Mouse (Mus musculus): ENCODE data around the gene Lhfpl5. TPM values are rescaled to one million over a fixed set of nuclear protein-coding genes. Genes with fewer than 3 reads are reported as not detected.

Lhfpl5 gene
- total and polyA plus RNA-seq, 2 experiments from 2014 or later: 21.0 to 28.6 TPM

DNA sequence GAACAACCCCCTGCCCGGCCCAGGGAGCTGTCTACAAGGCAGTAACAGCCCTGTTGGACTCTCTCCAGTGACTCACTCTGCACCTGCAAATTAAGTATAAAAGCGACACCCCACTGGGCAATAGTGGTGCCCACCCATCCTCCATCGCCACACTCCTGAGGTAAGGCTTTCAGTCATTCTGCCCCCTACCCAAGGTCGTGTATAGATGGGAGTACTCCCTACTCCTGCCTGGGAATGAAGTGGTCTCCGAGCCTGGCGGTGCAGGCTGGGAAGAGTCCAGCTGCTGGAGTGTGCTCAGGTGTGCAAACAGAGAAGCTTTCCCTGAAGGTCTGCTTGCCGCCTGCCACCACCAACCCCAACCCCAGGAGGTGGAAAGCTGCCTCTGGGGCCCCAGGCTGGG, 13.8 kb upstream of the Lhfpl5 start:
- TF ChIP-seq CTCF (IDR thresholded peaks at IDR 0.05): no peak
- Histone ChIP-seq H3K27me3 (ENCODE audit: insufficient read depth, low read length) (no peaks in the 10 kb centered on the region), H3K9me3 (ENCODE audit: low read length) (no peaks in the 10 kb centered on the region), H3K27ac (ENCODE audit: low read depth, low read length) (no peak overlapping the region), H3K9ac (replicated peaks; ENCODE audit: low read length, poor library complexity, severe bottlenecking) (no peak overlapping the region), H3K4me3 (ENCODE audit: low read depth, low read length) (no peak overlapping the region), H3K4me1 (ENCODE audit: insufficient read depth, low read length) (no peaks in the 10 kb centered on the region), H3K36me3 (ENCODE audit: insufficient read depth, low read length) (no peaks in the 10 kb centered on the region), H3K4me2 (ENCODE audit: low read depth, low read length, poor library complexity, severe bottlenecking) (no peak overlapping the region)
- WGBS: 61% methylated on average over 7 of the region's 7 CpGs
- DNase-seq (ENCODE audit: low spot score) (no peak), ATAC-seq (ENCODE audit: low FRiP score) (no peak)

DNA sequence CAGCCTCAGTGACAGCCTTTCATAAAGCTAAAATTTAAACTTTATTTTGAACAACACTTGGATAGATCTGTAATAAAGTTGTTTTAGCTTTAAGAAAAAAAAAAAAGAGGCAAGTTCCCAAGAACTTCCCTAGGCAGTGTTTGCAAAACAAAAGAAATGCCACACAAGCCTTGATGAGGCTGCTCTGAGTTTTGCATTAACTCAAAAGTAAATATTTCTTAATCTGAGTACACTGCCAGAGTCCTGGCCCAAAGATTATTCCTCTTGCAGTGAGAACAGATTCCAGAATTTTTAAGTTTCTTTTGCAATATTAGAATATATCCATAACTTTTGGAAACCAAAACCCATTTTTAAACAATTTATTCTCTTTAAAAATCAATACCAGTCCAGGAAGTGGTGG, 10.3 kb upstream of the Lhfpl5 start:
- no peak for TF ChIP-seq CTCF (IDR thresholded peaks at IDR 0.05)
- Histone ChIP-seq H3K4me2 (ENCODE audit: low read depth, low read length, poor library complexity, severe bottlenecking) (no peak overlapping the region), H3K4me1 (ENCODE audit: insufficient read depth, low read length) (no peaks in the 10 kb centered on the region), H3K9me3 (ENCODE audit: low read length) (no peaks in the 10 kb centered on the region), H3K27ac (ENCODE audit: low read depth, low read length) (no peak overlapping the region), H3K27me3 (ENCODE audit: insufficient read depth, low read length) (no peaks in the 10 kb centered on the region), H3K4me3 (ENCODE audit: low read depth, low read length) (no peak overlapping the region), H3K36me3 (ENCODE audit: insufficient read depth, low read length) (no peaks in the 10 kb centered on the region), H3K9ac (replicated peaks; ENCODE audit: low read length, poor library complexity, severe bottlenecking) (no peak overlapping the region)
- ATAC-seq (ENCODE audit: low FRiP score) (no peak), DNase-seq (ENCODE audit: low spot score) (no peak)

DNA sequence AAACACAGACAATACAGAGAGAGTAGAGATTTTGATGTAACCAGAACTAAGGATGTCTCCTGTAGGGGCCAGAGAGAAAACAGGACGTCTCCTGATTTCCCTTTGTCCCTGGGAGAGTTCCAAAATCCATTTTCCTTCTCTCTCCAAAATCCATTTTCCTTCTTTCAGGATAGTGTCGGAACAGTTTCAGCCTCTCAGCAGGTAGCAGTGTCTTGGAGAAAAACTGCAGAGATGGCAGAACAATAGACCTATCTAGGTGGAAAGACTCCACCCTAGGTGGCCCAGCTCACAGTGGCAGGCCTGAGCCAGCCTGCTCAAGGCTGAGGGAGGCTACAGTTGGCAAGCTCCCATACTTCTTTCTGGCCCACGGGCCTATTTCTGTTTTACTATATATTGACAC, 7.9 kb upstream of the Lhfpl5 start:
- ATAC-seq (ENCODE audit: low FRiP score): no peak
- H3K9ac ChIP-seq (replicated peaks; ENCODE audit: low read length, poor library complexity, severe bottlenecking): no peak overlapping the region
- TF ChIP-seq CTCF (IDR thresholded peaks at IDR 0.05): no peak
- WGBS: 17% methylated on average over 3 of the region's 3 CpGs
- no peak overlapping the region for H3K4me2 ChIP-seq (ENCODE audit: low read depth, low read length, poor library complexity, severe bottlenecking)
- H3K27me3 ChIP-seq (ENCODE audit: insufficient read depth, low read length): no peaks in the 10 kb centered on the region
- H3K27ac ChIP-seq (ENCODE audit: low read depth, low read length): no peak overlapping the region
- no peaks in the 10 kb centered on the region for H3K36me3 ChIP-seq (ENCODE audit: insufficient read depth, low read length)
- H3K4me3 ChIP-seq (ENCODE audit: low read depth, low read length): no peak overlapping the region
- H3K4me1 ChIP-seq (ENCODE audit: insufficient read depth, low read length): no peaks in the 10 kb centered on the region
- no peak for DNase-seq (ENCODE audit: low spot score)
- H3K9me3 ChIP-seq (ENCODE audit: low read length): no peaks in the 10 kb centered on the region

DNA sequence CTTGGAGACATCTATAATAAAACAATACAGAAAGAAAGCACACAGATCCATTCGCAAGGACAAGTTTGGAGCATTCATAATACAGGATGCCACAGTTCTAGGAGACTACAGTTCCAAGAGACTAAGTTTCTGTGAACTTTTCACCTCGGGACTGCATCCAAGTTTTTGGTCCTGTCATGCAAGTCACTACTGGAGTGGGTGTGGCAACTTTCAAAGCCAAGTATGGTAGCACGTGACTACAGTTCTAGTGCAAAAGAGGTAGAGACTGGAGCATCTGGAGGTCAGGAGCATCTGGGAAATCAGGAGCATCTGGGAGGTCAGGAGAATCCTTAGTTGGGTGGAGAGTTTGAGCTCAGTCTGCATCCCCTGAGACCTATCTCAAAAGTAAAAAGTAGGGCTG, 3.6 kb upstream of the Lhfpl5 start:
- H3K9me3 ChIP-seq (ENCODE audit: low read length): no peaks in the 10 kb centered on the region
- no peak for TF ChIP-seq CTCF (IDR thresholded peaks at IDR 0.05)
- no peaks in the 10 kb centered on the region for H3K36me3 ChIP-seq (ENCODE audit: insufficient read depth, low read length)
- H3K4me1 ChIP-seq (ENCODE audit: insufficient read depth, low read length): peaks cover 8% of the 10 kb centered on the region; the same call in 1 of the 2 replicates
- H3K27me3 ChIP-seq (ENCODE audit: insufficient read depth, low read length): no peaks in the 10 kb centered on the region
- H3K4me2 ChIP-seq (ENCODE audit: low read depth, low read length, poor library complexity, severe bottlenecking): no peak overlapping the region
- no peak overlapping the region for H3K27ac ChIP-seq (ENCODE audit: low read depth, low read length)
- H3K9ac ChIP-seq (replicated peaks; ENCODE audit: low read length, poor library complexity, severe bottlenecking): no peak overlapping the region
- no peak overlapping the region for H3K4me3 ChIP-seq (ENCODE audit: low read depth, low read length)
- DNase-seq (ENCODE audit: low spot score) (no peak), ATAC-seq (ENCODE audit: low FRiP score) (no peak)
- WGBS: 89% methylated on average over 3 of the region's 3 CpGs

DNA sequence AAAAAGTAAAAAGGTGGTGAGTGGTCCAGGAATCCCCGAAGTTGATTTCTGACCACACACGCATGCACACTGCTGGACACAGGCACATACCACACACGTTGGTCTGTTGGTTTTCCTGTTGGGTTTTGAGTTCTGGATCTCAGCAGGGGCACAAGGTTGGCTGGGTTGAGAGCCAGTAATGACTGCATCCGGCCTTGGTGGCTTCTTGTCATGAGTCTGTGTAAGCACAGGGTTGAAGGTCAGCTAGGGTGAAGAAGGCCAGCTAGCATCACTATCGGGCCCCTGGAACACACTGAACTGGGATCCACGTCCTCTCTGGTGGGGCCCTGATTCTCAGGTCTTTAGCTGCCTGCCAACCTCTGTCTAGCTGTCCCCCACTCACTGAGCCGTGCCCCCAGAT, 2.9 kb upstream of the Lhfpl5 start:
- Histone ChIP-seq H3K36me3 (ENCODE audit: insufficient read depth, low read length) (no peaks in the 10 kb centered on the region), H3K4me1 (ENCODE audit: insufficient read depth, low read length) (peaks cover 11% of the 10 kb centered on the region; the same call in 1 of the 2 replicates), H3K9ac (replicated peaks; ENCODE audit: low read length, poor library complexity, severe bottlenecking) (no peak overlapping the region), H3K27ac (ENCODE audit: low read depth, low read length) (no peak overlapping the region), H3K4me3 (ENCODE audit: low read depth, low read length) (no peak overlapping the region), H3K27me3 (ENCODE audit: insufficient read depth, low read length) (no peaks in the 10 kb centered on the region), H3K9me3 (ENCODE audit: low read length) (no peaks in the 10 kb centered on the region), H3K4me2 (ENCODE audit: low read depth, low read length, poor library complexity, severe bottlenecking) (no peak overlapping the region)
- ATAC-seq (ENCODE audit: low FRiP score) (no peak), DNase-seq (ENCODE audit: low spot score) (no peak)
- WGBS: 86% methylated on average over 7 of the region's 7 CpGs
- TF ChIP-seq CTCF (IDR thresholded peaks at IDR 0.05): no peak

DNA sequence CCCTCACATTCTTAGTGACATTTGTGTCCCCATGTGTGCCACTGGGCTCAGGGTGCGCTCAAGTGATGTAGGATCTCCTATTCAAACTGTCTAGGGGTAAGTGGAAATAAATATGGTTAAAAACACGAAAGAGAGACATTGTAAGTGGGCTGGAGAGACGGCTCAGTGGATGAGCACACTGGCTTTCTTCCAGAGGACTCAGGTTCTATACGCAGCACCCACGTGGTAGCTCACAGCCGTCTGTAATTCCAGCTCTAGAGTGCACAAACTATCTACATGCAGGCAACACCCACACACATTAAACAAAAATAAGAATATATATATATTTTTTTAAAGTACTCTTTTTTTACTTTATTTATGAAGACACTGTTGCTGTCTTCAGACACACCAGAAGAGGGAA, 2.5 kb upstream of the Lhfpl5 start:
- no peak overlapping the region for H3K9ac ChIP-seq (replicated peaks; ENCODE audit: low read length, poor library complexity, severe bottlenecking)
- no peak overlapping the region for H3K27ac ChIP-seq (ENCODE audit: low read depth, low read length)
- H3K36me3 ChIP-seq (ENCODE audit: insufficient read depth, low read length): no peaks in the 10 kb centered on the region
- DNase-seq (ENCODE audit: low spot score): no peak
- peaks cover 11% of the 10 kb centered on the region; the same call in 1 of the 2 replicates for H3K4me1 ChIP-seq (ENCODE audit: insufficient read depth, low read length)
- no peaks in the 10 kb centered on the region for H3K27me3 ChIP-seq (ENCODE audit: insufficient read depth, low read length)
- no peak overlapping the region for H3K4me3 ChIP-seq (ENCODE audit: low read depth, low read length)
- no peaks in the 10 kb centered on the region for H3K9me3 ChIP-seq (ENCODE audit: low read length)
- TF ChIP-seq CTCF (IDR thresholded peaks at IDR 0.05): no peak
- H3K4me2 ChIP-seq (ENCODE audit: low read depth, low read length, poor library complexity, severe bottlenecking): no peak overlapping the region
- WGBS: 83% methylated on average over 6 of the region's 6 CpGs
- ATAC-seq (ENCODE audit: low FRiP score): no peak
